Mouse (Mus musculus) limb, embryonic 14.5 days (tissue): ENCODE measurements at regions not wholly inside any gene's neighbourhood (a gene's known extent, or its start where the extent isn't known, plus 50 kb on each side); places are given as distances from the start of the nearest gene placed in this dataset.

Experiments
- ATAC-seq: fragments of 200-750 bp; cut with Nextera tagmentation; 2 replicates; pipeline ENCODE4 v1.8.0; 2017; ENCODE audit warnings: low read depth, moderate number of reproducible peaks, moderate TSS enrichment; ENCODE audit not compliant: low FRiP score
- DNase-seq: peaks from one replicate; pipeline ENCODE4 v3.0.0-alpha.2; 2015; ENCODE audit warnings: low spot score
- H3K27ac ChIP-seq: fragments of 300-500 bp; sonication (generic); replicated peaks from 2 replicates; pipeline ENCODE4 v1.5.1; 2014; ENCODE audit warnings: low read depth, mild to moderate bottlenecking, low read length, moderate library complexity, mixed read lengths
- H3K27me3 ChIP-seq: fragments of 300-500 bp; sonication (generic); 2 replicates; pipeline ENCODE4 v1.6.1; 2014; ENCODE audit warnings: low read length, mixed read lengths; ENCODE audit not compliant: control insufficient read depth, insufficient read depth
- H3K36me3 ChIP-seq: fragments of 300-500 bp; sonication (generic); 2 replicates; pipeline ENCODE4 v1.6.1; 2014; ENCODE audit warnings: mild to moderate bottlenecking, low read length, moderate library complexity, mixed read lengths; ENCODE audit not compliant: control insufficient read depth, insufficient read depth
- H3K4me1 ChIP-seq: fragments of 300-500 bp; sonication (generic); 2 replicates; pipeline ENCODE4 v1.6.1; 2014; ENCODE audit warnings: antibody characterized with exemption, low read length, mixed read lengths; ENCODE audit not compliant: control insufficient read depth, insufficient read depth
- H3K4me2 ChIP-seq: fragments of 300-500 bp; sonication (generic); replicated peaks from 2 replicates; pipeline ENCODE4 v1.6.1; 2014; ENCODE audit warnings: low read depth, mild to moderate bottlenecking, low read length, moderate library complexity; ENCODE audit not compliant: severe bottlenecking
- H3K4me3 ChIP-seq: fragments of 300-500 bp; sonication (generic); replicated peaks from 2 replicates; pipeline ENCODE4 v1.5.1; 2014; ENCODE audit warnings: low read length
- H3K9ac ChIP-seq: fragments of 300-500 bp; sonication (generic); 2 replicates; pipeline ENCODE4 v1.6.1; 2014; ENCODE audit warnings: mild to moderate bottlenecking, low read depth, low read length, moderate library complexity; ENCODE audit not compliant: severe bottlenecking
- H3K9me3 ChIP-seq: fragments of 300-500 bp; sonication (generic); 2 replicates; pipeline ENCODE4 v1.6.1; 2016; ENCODE audit warnings: low read length; ENCODE audit not compliant: control insufficient read depth
- POLR2A ChIP-seq: fragments of 200-500 bp; IDR thresholded peaks from 2 replicates; pipeline ENCODE4 v1.8.0; 2012; ENCODE audit warnings: inconsistent platforms, mild to moderate bottlenecking, moderate library complexity, borderline replicate concordance; ENCODE audit not compliant: insufficient read depth, insufficient read length; ENCODE audit errors: extremely low read depth
- WGBS: fragments of 180-500 bp; shearing (Covaris S2); extraction: QIAGEN DNeasy Blood & Tissue Kit; methylation state at CpG from one replicate; pipeline ENCODE4 v1.1.7; 2014; 5-methylcytosine and 5-hydroxymethylcytosine counted together

DNA sequence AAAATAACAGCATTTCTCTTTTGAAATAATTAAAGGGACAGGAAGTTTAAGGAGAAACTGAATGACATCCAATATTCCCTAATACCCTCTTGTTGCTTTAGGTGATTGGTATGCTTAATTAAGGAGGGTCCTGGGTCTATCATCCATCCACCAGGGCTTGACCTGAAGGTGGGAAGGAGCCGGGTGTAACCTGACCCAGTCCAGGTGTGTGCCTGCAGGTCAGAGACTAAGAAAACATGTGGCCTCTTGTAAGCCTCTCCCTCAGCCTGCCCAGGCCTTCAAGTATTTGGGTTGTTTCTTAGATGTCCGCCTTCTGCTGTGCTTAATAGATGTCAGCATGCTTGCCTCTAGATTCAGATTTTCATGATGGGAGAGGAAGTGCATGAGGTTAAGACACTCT, 74.7 kb upstream of the Gm10295 start:
- 19% methylated on average over 2 of the region's 2 CpGs for WGBS
- no peak overlapping the region for H3K4me3 ChIP-seq

DNA sequence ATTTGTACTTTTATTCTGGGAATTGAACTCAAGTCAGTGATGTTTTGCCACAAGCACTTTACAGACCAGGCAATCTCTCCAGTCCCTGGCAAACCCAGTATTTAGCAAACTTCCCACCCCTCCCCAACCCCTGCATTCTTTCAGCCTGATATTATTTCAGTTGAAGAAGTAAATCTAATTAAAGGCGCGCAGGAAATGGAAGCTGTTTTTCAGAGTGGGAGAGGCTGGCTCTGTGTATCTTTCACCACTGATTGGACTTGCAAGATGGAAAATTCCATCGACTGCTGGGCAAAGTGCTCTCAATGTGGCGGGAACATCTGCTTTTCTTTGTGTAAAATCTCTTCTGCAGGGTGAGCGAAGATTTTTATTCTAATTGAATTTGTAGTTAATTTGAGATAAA, 68.0 kb upstream of the Gm10295 start:
- Histone ChIP-seq H3K4me2 (no peak overlapping the region), H3K4me3 (no peak overlapping the region), H3K27ac (no peak overlapping the region), H3K9me3 (no peaks in the 10 kb centered on the region), H3K27me3 (no peaks in the 10 kb centered on the region), H3K36me3 (no peaks in the 10 kb centered on the region), H3K9ac (no peak overlapping the region), H3K4me1 (no peaks in the 10 kb centered on the region)
- 78% methylated on average over 5 of the region's 5 CpGs for WGBS
- DNase-seq (no peak), ATAC-seq (no peak)
- TF ChIP-seq POLR2A, result no peak

More for the DNA sequence above, 74.7 kb upstream of the Gm10295 start:
- H3K9ac ChIP-seq, result no peak overlapping the region
- no peak overlapping the region for H3K27ac ChIP-seq
- no peak for TF ChIP-seq POLR2A
- H3K36me3 ChIP-seq, result no peaks in the 10 kb centered on the region
- H3K4me1 ChIP-seq, result no peaks in the 10 kb centered on the region
- H3K9me3 ChIP-seq, result no peaks in the 10 kb centered on the region
- DNase-seq, result no peak
- H3K4me2 ChIP-seq, result no peak overlapping the region
- ATAC-seq, result no peak
- no peaks in the 10 kb centered on the region for H3K27me3 ChIP-seq

DNA sequence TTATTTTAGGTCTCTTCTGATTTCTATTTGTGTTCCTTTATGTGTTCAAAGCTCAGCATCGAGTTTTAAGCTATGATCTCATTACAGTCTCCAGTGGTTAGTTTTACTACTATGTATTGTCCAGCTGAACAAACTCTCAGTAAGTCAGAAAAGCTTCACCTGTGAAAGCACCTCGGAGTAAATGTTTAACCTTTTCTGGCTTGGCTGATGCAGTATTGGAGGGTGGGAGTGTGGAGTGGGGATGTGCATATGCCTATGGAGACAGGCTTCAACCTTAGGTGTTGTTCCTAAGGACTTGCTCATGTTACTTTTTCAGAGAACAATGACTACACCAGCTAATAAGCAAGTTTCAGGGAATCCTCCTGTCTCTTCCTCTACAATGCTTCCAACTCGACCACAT, 67.6 kb upstream of the Gm10295 start:
- TF ChIP-seq POLR2A, result no peak

DNA sequence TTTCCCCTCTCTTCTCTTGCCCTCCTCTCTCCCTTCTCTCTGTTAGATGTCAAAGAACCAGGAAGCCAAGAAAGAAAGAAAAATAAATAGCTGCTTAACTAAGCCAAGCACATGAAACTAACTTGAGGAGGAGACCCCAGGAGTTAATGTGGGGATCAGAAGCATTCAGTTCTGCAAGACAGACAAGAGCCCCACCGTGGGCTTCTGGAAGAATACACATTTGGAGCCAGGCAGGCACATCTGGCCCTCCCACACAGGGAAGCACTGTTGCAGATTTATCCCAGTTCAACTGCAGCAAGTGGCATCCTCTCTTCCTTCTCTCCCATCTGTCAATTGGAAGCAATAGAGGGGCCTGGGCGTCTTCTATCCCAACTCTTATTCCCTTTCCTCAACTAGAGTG, 63.5 kb upstream of the Gm10295 start:
- 57% methylated on average over 2 of the region's 2 CpGs for WGBS
- H3K27ac ChIP-seq, result no peak overlapping the region

More for the DNA sequence above, 67.6 kb upstream of the Gm10295 start:
- no peak overlapping the region for H3K9ac ChIP-seq
- H3K27me3 ChIP-seq, result no peaks in the 10 kb centered on the region
- no peak overlapping the region for H3K27ac ChIP-seq
- no peaks in the 10 kb centered on the region for H3K9me3 ChIP-seq
- DNase-seq, result no peak
- no peaks in the 10 kb centered on the region for H3K4me1 ChIP-seq
- 69% methylated on average over 3 of the region's 3 CpGs for WGBS
- H3K36me3 ChIP-seq, result no peaks in the 10 kb centered on the region
- H3K4me2 ChIP-seq, result no peak overlapping the region
- no peak overlapping the region for H3K4me3 ChIP-seq
- no peak for ATAC-seq

DNA sequence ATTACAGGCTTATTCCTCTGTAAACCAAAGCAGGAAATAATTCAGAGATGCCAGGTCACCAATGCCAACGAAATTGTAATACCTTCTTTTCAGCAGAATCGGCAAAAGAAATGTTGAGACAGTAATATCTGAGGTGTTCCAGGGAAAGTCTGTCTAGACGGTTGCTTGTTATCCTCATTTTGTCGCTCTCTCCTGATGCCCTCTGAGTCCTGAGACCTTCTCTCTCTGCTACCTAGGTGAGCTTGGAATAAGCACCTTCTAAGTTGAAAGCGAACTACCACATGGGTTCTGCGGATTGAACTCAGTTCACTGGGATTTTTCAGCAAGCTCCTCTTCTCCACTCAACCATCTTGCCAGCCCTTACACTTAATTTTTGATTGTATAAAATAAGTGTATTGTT, 61.8 kb upstream of the Gm10295 start:
- Histone ChIP-seq H3K36me3 (no peaks in the 10 kb centered on the region), H3K9ac (no peak overlapping the region), H3K9me3 (no peaks in the 10 kb centered on the region), H3K4me3 (no peak overlapping the region), H3K27me3 (no peaks in the 10 kb centered on the region), H3K4me1 (0 out of 2 replicates have a peak, but pooled peaks cover 3% of the 10 kb centered on the region), H3K27ac (no peak overlapping the region), H3K4me2 (no peak overlapping the region)
- DNase-seq, result no peak
- ATAC-seq, result no peak
- TF ChIP-seq POLR2A, result no peak
- WGBS, result 81% methylated on average over 6 of the region's 6 CpGs

More for the DNA sequence above, 63.5 kb upstream of the Gm10295 start:
- 0 out of 2 replicates have a peak, but pooled peaks cover 3% of the 10 kb centered on the region for H3K4me1 ChIP-seq
- no peaks in the 10 kb centered on the region for H3K27me3 ChIP-seq
- no peak overlapping the region for H3K4me2 ChIP-seq
- H3K36me3 ChIP-seq, result no peaks in the 10 kb centered on the region
- H3K4me3 ChIP-seq, result no peak overlapping the region
- ATAC-seq, result no peak
- H3K9me3 ChIP-seq, result no peaks in the 10 kb centered on the region
- no peak for DNase-seq
- no peak for TF ChIP-seq POLR2A
- no peak overlapping the region for H3K9ac ChIP-seq

DNA sequence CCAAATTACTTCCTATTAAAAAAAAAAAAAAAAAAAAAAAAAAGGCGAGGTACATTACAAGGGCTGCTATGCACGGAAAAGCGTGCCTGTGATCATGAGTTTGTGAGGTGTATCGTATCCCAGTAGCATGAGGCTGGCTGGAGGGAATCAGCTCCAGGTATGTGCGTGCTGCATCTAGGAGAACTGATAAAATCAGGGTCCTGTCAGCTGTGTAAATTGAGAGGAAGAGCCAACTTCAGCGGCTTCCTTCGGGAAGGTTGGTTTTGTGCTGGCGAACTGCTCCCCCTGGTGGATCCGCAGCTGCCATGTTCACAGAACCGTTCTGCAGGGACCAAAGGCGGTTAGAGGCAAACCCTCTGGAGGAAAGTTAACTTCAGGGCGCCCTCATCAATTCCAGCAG, 60.8 kb upstream of the Gm10295 start:
- H3K27ac ChIP-seq, result no peak overlapping the region
- H3K9ac ChIP-seq, result no peak overlapping the region; the same call in 1 of the 2 replicates
- H3K36me3 ChIP-seq, result no peaks in the 10 kb centered on the region
- peak overlapping the region; percentile 71 for H3K4me2 ChIP-seq
- 0 out of 2 replicates have a peak, but pooled peaks cover 3% of the 10 kb centered on the region for H3K4me1 ChIP-seq
- TF ChIP-seq POLR2A, result no peak
- H3K4me3 ChIP-seq, result peak overlapping the region; percentile 38
- H3K27me3 ChIP-seq, result no peaks in the 10 kb centered on the region
- WGBS, result 2% methylated on average over 12 of the region's 12 CpGs
- no peaks in the 10 kb centered on the region for H3K9me3 ChIP-seq
- ATAC-seq (peak; percentile 71), DNase-seq (peak; percentile 83)
